Mouse (Mus musculus) C2C12 (cell line): Measurements from ENCODE around the gene Cand1. TPM values are rescaled to one million over a fixed set of nuclear protein-coding genes. Genes with fewer than 3 reads are reported as not detected.

Source experiments
- H3K27me3 ChIP-seq: one replicate; pipeline ENCODE4 v1.6.1; 2011; ENCODE audit not compliant: control insufficient read depth, insufficient read depth, insufficient read length
- H3K36me3 ChIP-seq: one replicate; pipeline ENCODE4 v1.6.1; 2011; ENCODE audit not compliant: control insufficient read depth, insufficient read depth
- H3K4me3 ChIP-seq: one replicate; pipeline ENCODE4 v1.5.1; 2011; ENCODE audit warnings: mild to moderate bottlenecking, control low read depth; ENCODE audit not compliant: poor library complexity, insufficient read depth, severe bottlenecking
- H3K79me2 ChIP-seq: one replicate; pipeline ENCODE4 v1.6.1; 2011; ENCODE audit not compliant: control insufficient read depth, insufficient read depth
- H3K79me3 ChIP-seq: one replicate; pipeline ENCODE4 v1.6.1; 2011; ENCODE audit warnings: low read depth, control low read depth
- H3ac ChIP-seq: one replicate; pipeline ENCODE3; 2011; ENCODE audit warnings: low read depth; ENCODE audit not compliant: control insufficient read depth, insufficient read length
- CEBPB ChIP-seq: IDR thresholded peaks from one replicate; pipeline ENCODE4 v1.6.1; 2011; ENCODE audit warnings: low read depth, mild to moderate bottlenecking, control low read depth, moderate library complexity
- CTCF ChIP-seq: IDR thresholded peaks from one replicate; pipeline ENCODE4 v1.5.1; 2011; ENCODE audit not compliant: control insufficient read depth, insufficient read depth, insufficient read length
- FOSL1 ChIP-seq: IDR thresholded peaks from one replicate; pipeline ENCODE4 v1.8.0; 2011; ENCODE audit warnings: mild to moderate bottlenecking, low read length; ENCODE audit not compliant: poor library complexity, insufficient read depth, severe bottlenecking
- MAX ChIP-seq: IDR thresholded peaks from one replicate; pipeline ENCODE4 v1.6.1; 2011; ENCODE audit warnings: mild to moderate bottlenecking, control low read depth
- MYOD1 ChIP-seq: IDR thresholded peaks from one replicate; pipeline ENCODE4 v1.6.1; 2011; ENCODE audit warnings: low read depth; ENCODE audit not compliant: control insufficient read depth, insufficient read length
- MYOG ChIP-seq: IDR thresholded peaks from one replicate; pipeline ENCODE4 v1.6.1; 2011; ENCODE audit not compliant: control insufficient read depth, insufficient read length; ENCODE audit errors: extremely low read depth
- USF1 ChIP-seq: IDR thresholded peaks from one replicate; pipeline ENCODE4 v1.6.1; 2011; ENCODE audit warnings: low read depth, mild to moderate bottlenecking, control low read depth, moderate library complexity
- polyA plus RNA-seq: library from polyadenylated mRNA; unstranded; fragments of >200 nt; fragmentation: generic; extraction: Trizol; gene quantifications from one replicate; pipeline ENCODE4 v1.2.1, GENCODE M21; 2012; ENCODE audit warnings: missing spikeins

The Cand1 gene
- polyA plus RNA-seq, 1 experiment, result 55.5 TPM

GRCm38 (mm10) chr10:119271101-119271500, 31.2 kb upstream of the Cand1 start:
- H3K27me3 ChIP-seq, result no peaks in the 10 kb centered on the region

GRCm38 (mm10) chr10:119270384-119270985, 30.6 kb upstream of the Cand1 start:
- no peaks in the 10 kb centered on the region for H3K79me3 ChIP-seq
- H3K4me3 ChIP-seq, result no peak overlapping the region
- H3K36me3 ChIP-seq, result no peaks in the 10 kb centered on the region
- no peaks in the 10 kb centered on the region for H3K27me3 ChIP-seq
- H3ac ChIP-seq, result no peak overlapping the region
- TF ChIP-seq MYOD1 (peak; percentile 86), CEBPB (no peak), CTCF (no peak), USF1 (no peak), MYOG (no peak), MAX (no peak), FOSL1 (no peak)
- H3K79me2 ChIP-seq, result no peaks in the 10 kb centered on the region

More at GRCm38 (mm10) chr10:119271101-119271500, 31.2 kb upstream of the Cand1 start:
- Histone ChIP-seq H3K36me3 (no peaks in the 10 kb centered on the region), H3K79me3 (no peaks in the 10 kb centered on the region), H3K79me2 (no peaks in the 10 kb centered on the region), H3ac (no peak overlapping the region), H3K4me3 (no peak overlapping the region)
- TF ChIP-seq MAX (no peak), MYOG (no peak)

- Histone ChIP-seq H3K79me2 (no peaks in the 10 kb centered on the region), H3K4me3 (no peak overlapping the region), H3K79me3 (no peaks in the 10 kb centered on the region), H3K27me3 (no peaks in the 10 kb centered on the region), H3ac (no peak overlapping the region), H3K36me3 (no peaks in the 10 kb centered on the region)
- TF ChIP-seq USF1 (peak; percentile 19), FOSL1 (no peak)
These were observed 24.9 kb upstream of the Cand1 start for GRCm38 (mm10) chr10:119264761-119265160.

GRCm38 (mm10) chr10:119262821-119263220, 23.0 kb upstream of the Cand1 start:
- Histone ChIP-seq H3K79me2 (no peaks in the 10 kb centered on the region), H3K79me3 (no peaks in the 10 kb centered on the region), H3ac (no peak overlapping the region), H3K27me3 (no peaks in the 10 kb centered on the region), H3K4me3 (no peak overlapping the region), H3K36me3 (no peaks in the 10 kb centered on the region)
- TF ChIP-seq CEBPB (no peak), MYOD1 (no peak), MYOG (no peak), FOSL1 (no peak), USF1 (no peak), CTCF (no peak), MAX (no peak)

GRCm38 (mm10) chr10:119257876-119258275, 18.0 kb upstream of the Cand1 start:
- H3K79me2 ChIP-seq, result no peaks in the 10 kb centered on the region
- H3ac ChIP-seq, result no peak overlapping the region
- H3K36me3 ChIP-seq, result no peaks in the 10 kb centered on the region
- H3K4me3 ChIP-seq, result no peak overlapping the region
- no peaks in the 10 kb centered on the region for H3K79me3 ChIP-seq
- no peaks in the 10 kb centered on the region for H3K27me3 ChIP-seq
- TF ChIP-seq MYOD1 (no peak), CTCF (no peak), FOSL1 (no peak), USF1 (no peak), MAX (no peak), MYOG (no peak), CEBPB (no peak)

GRCm38 (mm10) chr10:119244146-119244545, 4.3 kb upstream of the Cand1 start:
- Histone ChIP-seq H3K36me3 (no peaks in the 10 kb centered on the region), H3K4me3 (no peak overlapping the region), H3ac (no peak overlapping the region), H3K79me2 (peaks cover 7% of the 10 kb centered on the region), H3K79me3 (peaks cover 3% of the 10 kb centered on the region), H3K27me3 (no peaks in the 10 kb centered on the region)
- no peak for TF ChIP-seq CEBPB
- TF ChIP-seq MYOG, result no peak
- no peak for TF ChIP-seq MAX
- TF ChIP-seq MYOD1, result no peak
- TF ChIP-seq FOSL1, result no peak
- no peak for TF ChIP-seq USF1
- no peak for TF ChIP-seq CTCF
